Mouse (Mus musculus) stomach, embryonic 16.5 days (tissue): ENCODE data around the gene Stpg3. TPM values are rescaled to one million over a fixed set of nuclear protein-coding genes. Genes with fewer than 3 reads are reported as not detected.
A peak's percentile ranks its signal among the peaks of the same experiment; 100 is the strongest.

ENCODE experiments used
- ATAC-seq: fragments of 200-750 bp; cut with Nextera tagmentation; 2 replicates; pipeline ENCODE4 v1.8.0; 2017; ENCODE audit warnings: moderate number of reproducible peaks, moderate TSS enrichment; ENCODE audit not compliant: insufficient read depth, low FRiP score
- H3K27ac ChIP-seq: fragments of 300-500 bp; sonication (generic); 2 replicates; pipeline ENCODE4 v1.5.1; 2014; ENCODE audit warnings: low read length
- H3K27me3 ChIP-seq: fragments of 300-500 bp; sonication (generic); 2 replicates; pipeline ENCODE4 v1.6.1; 2014; ENCODE audit warnings: low read length, control low read depth, mixed read lengths; ENCODE audit not compliant: control insufficient read depth, insufficient read depth
- H3K36me3 ChIP-seq: fragments of 300-500 bp; sonication (generic); 2 replicates; pipeline ENCODE4 v1.6.1; 2014; ENCODE audit warnings: low read length; ENCODE audit not compliant: control insufficient read depth, insufficient read depth
- H3K4me1 ChIP-seq: fragments of 300-500 bp; sonication (generic); 2 replicates; pipeline ENCODE4 v1.6.1; 2014; ENCODE audit warnings: low read length, control low read depth, mixed read lengths; ENCODE audit not compliant: control insufficient read depth, insufficient read depth
- H3K4me2 ChIP-seq: fragments of 300-500 bp; sonication (generic); 2 replicates; pipeline ENCODE4 v1.6.1; 2014; ENCODE audit warnings: low read depth, low read length, mixed read lengths
- H3K4me3 ChIP-seq: fragments of 300-500 bp; sonication (generic); replicated peaks from 2 replicates; pipeline ENCODE4 v1.5.1; 2014; ENCODE audit warnings: mild to moderate bottlenecking, low read length
- H3K9ac ChIP-seq: fragments of 300-500 bp; sonication (generic); 2 replicates; pipeline ENCODE4 v1.6.1; 2014; ENCODE audit warnings: low read length
- H3K9me3 ChIP-seq: fragments of 300-500 bp; sonication (generic); replicated peaks from 2 replicates; pipeline ENCODE4 v1.6.1; 2016; ENCODE audit warnings: low read length, control low read depth; ENCODE audit not compliant: control insufficient read depth
- WGBS: fragments of 180-500 bp; shearing (Covaris S2); extraction: QIAGEN DNeasy Blood & Tissue Kit; methylation state at CpG from one replicate; pipeline ENCODE4 v1.1.7; 2014; 5-methylcytosine and 5-hydroxymethylcytosine counted together
- polyA plus RNA-seq: library from polyadenylated mRNA; unstranded; fragments of >200 nt; fragmentation: Nextera tagmentation; extraction: Ambion mirVana; gene quantifications from 2 replicates; pipeline ENCODE4 v1.2.1, GENCODE M21; 2015

Stpg3 gene
- polyA plus RNA-seq, 1 experiment from 2014 or later = 0.06 TPM

DNA sequence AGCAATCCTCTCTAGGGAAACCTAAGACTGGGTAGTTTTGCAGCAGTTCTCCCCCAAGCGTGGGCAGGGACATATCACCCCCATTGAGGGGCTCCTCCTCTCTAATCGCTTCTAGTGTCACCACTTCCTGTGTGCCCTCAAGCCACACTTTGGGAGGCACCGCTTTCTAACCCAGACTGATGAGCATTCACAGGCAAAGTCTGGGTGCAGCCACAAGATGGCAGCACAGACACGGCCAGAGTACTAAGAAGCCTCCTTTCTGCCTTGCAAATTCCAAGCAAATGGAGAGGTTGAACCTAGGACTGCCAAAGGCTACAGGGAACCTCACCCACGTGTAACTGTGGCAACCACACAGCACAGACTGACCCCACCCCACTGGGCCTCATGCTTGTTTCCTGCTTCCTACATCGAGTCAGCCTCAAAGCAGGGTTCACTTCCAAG, 21.1 kb downstream of the Stpg3 start:
- peak; percentile 76 for ATAC-seq
- 0 out of 2 replicates have a peak, but pooled peaks cover under 1% of the 10 kb centered on the region for H3K36me3 ChIP-seq
- H3K9me3 ChIP-seq = no peaks in the 10 kb centered on the region
- WGBS = 2% methylated on average over 6 of the region's 6 CpGs
- H3K9ac ChIP-seq = no peak overlapping the region
- peak overlapping the region; percentile 68 for H3K4me2 ChIP-seq
- peak overlapping the region; percentile 76 for H3K27ac ChIP-seq
- H3K4me1 ChIP-seq = peaks cover 33% of the 10 kb centered on the region
- no peaks in the 10 kb centered on the region; the same call in 1 of the 2 replicates for H3K27me3 ChIP-seq
- H3K4me3 ChIP-seq = peak overlapping the region; percentile 7; the same call in 1 of the 2 replicates

DNA sequence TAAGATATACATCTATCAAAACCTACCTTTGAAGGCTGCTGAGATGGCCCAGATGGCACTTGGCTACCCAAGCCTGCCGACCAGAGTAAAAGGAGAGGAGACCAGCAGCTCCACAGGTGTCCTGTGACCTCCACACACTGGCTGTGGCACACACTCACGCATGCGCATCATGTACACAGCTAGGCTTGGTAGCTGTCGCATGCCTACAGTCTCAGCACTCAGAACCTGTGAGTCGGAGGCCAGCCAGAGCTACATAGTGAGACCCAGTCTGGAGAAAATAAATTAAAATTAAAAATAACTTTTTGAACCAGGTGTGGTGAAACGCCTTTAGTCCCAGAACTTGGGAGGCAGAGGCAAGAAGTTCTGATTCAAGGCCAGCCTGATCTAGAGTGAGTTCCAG, 26.6 kb downstream of the Stpg3 start:
- no peaks in the 10 kb centered on the region for H3K9me3 ChIP-seq
- WGBS = 84% methylated on average over 6 of the region's 6 CpGs
- peaks cover 12% of the 10 kb centered on the region for H3K4me1 ChIP-seq
- H3K27me3 ChIP-seq = peaks cover 17% of the 10 kb centered on the region; the same call in 1 of the 2 replicates
- no peak overlapping the region for H3K4me2 ChIP-seq
- ATAC-seq = no peak
- no peak overlapping the region for H3K4me3 ChIP-seq
- H3K27ac ChIP-seq = no peak overlapping the region
- no peak overlapping the region for H3K9ac ChIP-seq
- no peaks in the 10 kb centered on the region for H3K36me3 ChIP-seq

GRCm38 (mm10) chr2:25186575-25186930, 27.9 kb downstream of the Stpg3 start:
- Histone ChIP-seq H3K4me3 (peak overlapping the region; percentile 52), H3K9ac (0 out of 2 replicates have a peak overlapping the region, but pooled peaks have one; percentile 77), H3K27ac (no peak overlapping the region), H3K27me3 (peaks cover 21% of the 10 kb centered on the region; the same call in 1 of the 2 replicates), H3K4me1 (peaks cover 12% of the 10 kb centered on the region), H3K9me3 (no peaks in the 10 kb centered on the region), H3K36me3 (no peaks in the 10 kb centered on the region), H3K4me2 (peak overlapping the region; percentile 85)
- 39% methylated on average over 5 of the region's 5 CpGs for WGBS
- no peak for ATAC-seq

DNA sequence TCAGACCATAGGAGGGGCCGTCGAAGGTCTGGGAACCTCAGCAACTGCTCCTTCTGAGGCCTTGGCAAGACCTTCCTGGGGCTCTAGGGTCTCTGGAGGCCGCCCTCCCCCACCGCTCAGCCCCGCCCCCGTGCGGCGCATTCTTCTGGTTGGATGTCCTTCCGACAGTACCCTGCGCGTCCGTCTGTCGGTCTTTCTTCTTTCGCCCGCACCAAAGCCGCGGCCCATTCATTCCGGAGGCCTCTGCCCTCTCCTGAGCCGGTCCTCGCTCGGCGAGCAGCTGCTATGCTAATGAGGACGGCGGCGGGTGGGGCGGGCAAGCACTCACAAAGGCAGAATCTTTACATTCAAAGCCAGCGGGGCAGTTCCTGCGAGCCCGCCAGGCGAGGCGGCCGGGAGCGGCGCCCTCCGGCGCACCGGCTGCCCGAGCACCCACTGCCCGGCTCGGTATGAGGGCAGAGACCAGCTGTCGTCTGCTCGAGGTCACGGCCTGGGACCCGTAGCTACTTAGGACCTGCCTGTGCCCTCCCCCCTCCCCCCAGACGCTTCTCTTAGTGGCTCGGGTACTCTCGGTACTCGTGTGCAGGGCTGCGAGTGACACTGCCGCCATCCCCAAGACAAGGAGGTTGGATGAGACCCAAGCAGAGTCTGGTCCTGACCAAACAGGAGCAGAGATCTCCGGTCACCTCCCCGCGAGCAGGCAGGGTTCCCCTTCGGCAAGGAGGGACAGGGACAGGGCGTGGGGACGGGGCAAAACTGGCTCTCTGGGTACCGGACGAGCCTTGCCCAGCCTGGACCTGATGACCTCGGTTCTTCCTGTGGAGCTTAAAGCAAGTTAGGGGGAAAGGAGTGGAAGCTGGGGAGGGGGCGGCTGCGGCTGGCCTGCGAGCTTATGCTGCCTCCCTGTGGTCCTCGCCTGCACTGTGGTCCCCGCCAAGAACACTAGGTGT, 28.5 kb downstream of the Stpg3 start:
- peak overlapping the region; percentile 46 for H3K27ac ChIP-seq
- no peaks in the 10 kb centered on the region for H3K9me3 ChIP-seq
- H3K27me3 ChIP-seq = peaks cover 22% of the 10 kb centered on the region; the same call in 1 of the 2 replicates
- peak; percentile 66 for ATAC-seq
- peaks cover 14% of the 10 kb centered on the region for H3K4me1 ChIP-seq
- 1% methylated on average over 64 of the region's 64 CpGs for WGBS
- peak overlapping the region; percentile 85 for H3K4me2 ChIP-seq
- H3K9ac ChIP-seq = peak overlapping the region; percentile 77
- peak overlapping the region; percentile 52 for H3K4me3 ChIP-seq
- H3K36me3 ChIP-seq = no peaks in the 10 kb centered on the region

- H3K9ac ChIP-seq = no peak overlapping the region
- H3K4me1 ChIP-seq = peaks cover 21% of the 10 kb centered on the region
- ATAC-seq = no peak
- no peak overlapping the region for H3K4me3 ChIP-seq
- H3K27ac ChIP-seq = no peak overlapping the region
- H3K36me3 ChIP-seq = no peaks in the 10 kb centered on the region
- no peaks in the 10 kb centered on the region for H3K9me3 ChIP-seq
- 90% methylated on average over 7 of the region's 7 CpGs for WGBS
- H3K4me2 ChIP-seq = no peak overlapping the region
- peaks cover 28% of the 10 kb centered on the region for H3K27me3 ChIP-seq
These were observed 29.9 kb downstream of the Stpg3 start for GRCm38 (mm10) chr2:25184496-25184895.

DNA sequence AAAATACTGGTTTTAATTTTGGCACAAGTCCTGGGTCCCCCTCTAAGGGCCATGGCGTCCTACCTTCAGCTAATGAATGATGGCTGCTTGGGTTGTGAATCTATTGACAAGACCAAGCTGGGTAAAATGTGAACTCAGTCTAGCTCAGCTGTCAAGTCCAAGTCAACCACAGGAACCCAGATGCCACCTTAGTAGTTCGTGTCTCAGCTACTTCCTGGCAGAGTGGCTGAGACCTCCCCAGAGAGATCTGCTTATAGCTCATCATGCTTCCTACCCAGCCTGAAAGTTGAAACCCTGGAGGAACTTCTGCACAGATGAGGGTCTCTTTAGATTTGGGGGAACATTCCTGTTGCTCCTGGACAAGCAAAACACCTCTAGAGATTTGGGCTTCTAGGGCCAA, 31.1 kb downstream of the Stpg3 start:
- Histone ChIP-seq H3K27me3 (peaks cover 30% of the 10 kb centered on the region), H3K4me3 (0 out of 2 replicates have a peak overlapping the region, but pooled peaks have one; percentile 35), H3K36me3 (no peaks in the 10 kb centered on the region), H3K27ac (no peak overlapping the region), H3K4me2 (peak overlapping the region; percentile 85), H3K9me3 (no peaks in the 10 kb centered on the region), H3K4me1 (peaks cover 22% of the 10 kb centered on the region), H3K9ac (no peak overlapping the region)
- ATAC-seq = no peak
- 59% methylated on average over 2 of the region's 2 CpGs for WGBS

GRCm38 (mm10) chr2:25182664-25183063, 31.8 kb downstream of the Stpg3 start:
- peak overlapping the region; percentile 35 for H3K4me3 ChIP-seq
- H3K4me1 ChIP-seq = peaks cover 29% of the 10 kb centered on the region
- no peak for ATAC-seq
- H3K4me2 ChIP-seq = peak overlapping the region; percentile 85
- peaks cover 30% of the 10 kb centered on the region for H3K27me3 ChIP-seq
- H3K36me3 ChIP-seq = no peaks in the 10 kb centered on the region
- H3K9ac ChIP-seq = peak overlapping the region; percentile 38; the same call in 1 of the 2 replicates
- WGBS = 20% methylated on average over 6 of the region's 6 CpGs
- H3K9me3 ChIP-seq = no peaks in the 10 kb centered on the region
- no peak overlapping the region for H3K27ac ChIP-seq

GRCm38 (mm10) chr2:25181891-25182397, 32.5 kb downstream of the Stpg3 start:
- WGBS = 2% methylated on average over 17 of the region's 17 CpGs

More at GRCm38 (mm10) chr2:25181891-25182397, 32.5 kb downstream of the Stpg3 start:
- peak overlapping the region; percentile 92 for H3K27ac ChIP-seq
- peak overlapping the region; percentile 76 for H3K9ac ChIP-seq
- H3K27me3 ChIP-seq = peaks cover 30% of the 10 kb centered on the region
- H3K4me2 ChIP-seq = peak overlapping the region; percentile 85
- no peak for ATAC-seq
- peaks cover 36% of the 10 kb centered on the region for H3K4me1 ChIP-seq
- no peaks in the 10 kb centered on the region for H3K36me3 ChIP-seq
- H3K9me3 ChIP-seq = no peaks in the 10 kb centered on the region
- peak overlapping the region; percentile 60 for H3K4me3 ChIP-seq
